Mouse (Mus musculus): Measurements from ENCODE around the gene Alad.
A peak's percentile ranks its signal among the peaks of the same experiment; 100 is the strongest.

DNA sequence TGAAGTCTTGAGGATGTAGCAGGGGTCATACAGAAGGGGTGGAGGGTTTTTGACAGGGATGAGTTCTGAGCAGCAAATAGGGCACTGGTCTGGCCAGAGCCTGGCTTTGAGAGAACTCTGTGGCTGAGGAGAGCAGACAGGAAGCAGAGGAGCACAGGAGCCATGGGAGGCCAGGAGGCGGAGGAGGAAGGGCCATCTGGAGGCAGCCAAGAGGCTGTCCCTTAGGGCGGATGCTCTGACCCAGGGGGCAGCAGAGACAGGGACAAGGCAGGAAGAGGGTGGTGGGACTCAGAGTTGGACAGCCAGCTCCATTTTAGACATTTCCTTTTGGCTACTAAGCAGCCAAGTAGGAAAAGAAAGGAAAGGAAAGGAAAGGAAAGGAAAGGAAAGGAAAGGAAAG lies 3.6 kb downstream of the Alad start:
- TF ChIP-seq EP300 (IDR thresholded peaks at IDR 0.05; ENCODE audit: low read depth) (no peak), CTCF (IDR thresholded peaks at IDR 0.05; ENCODE audit: low read depth) (peak; percentile 19; the same call in 1 of the 2 replicates)
